Mouse (Mus musculus): Measurements from ENCODE around the gene Pwwp2a.

Pwwp2a gene

GRCm38 (mm10) chr11:43653051-43653475 lies 28.7 kb upstream of the Pwwp2a start:
- Histone ChIP-seq H3K9me3 (ENCODE audit: low read length) (peaks cover 17% of the 10 kb centered on the region), H3K36me3 (ENCODE audit: insufficient read depth, low read length) (no peaks in the 10 kb centered on the region), H3K4me3 (replicated peaks; ENCODE audit: low read length) (peak overlapping the region; percentile 53), H3K4me1 (replicated peaks; ENCODE audit: low read depth, low read length) (peaks cover 43% of the 10 kb centered on the region), H3K27me3 (ENCODE audit: insufficient read depth, low read length) (no peaks in the 10 kb centered on the region; the same call in 1 of the 2 replicates)
- TF ChIP-seq POU5F1 (IDR thresholded peaks at IDR 0.05; ENCODE audit: borderline replicate concordance, low read length) (no peak), CTCF (conservative IDR thresholded peaks at IDR 0.05; ENCODE audit: low read length) (no peak), NANOG (IDR thresholded peaks at IDR 0.05; ENCODE audit: borderline replicate concordance, low read length) (no peak)

- Histone ChIP-seq H3K4me3 (replicated peaks; ENCODE audit: low read length) (no peak overlapping the region), H3K36me3 (ENCODE audit: insufficient read depth, low read length) (no peaks in the 10 kb centered on the region), H3K4me1 (replicated peaks; ENCODE audit: low read depth, low read length) (peaks cover 39% of the 10 kb centered on the region), H3K9me3 (ENCODE audit: low read length) (peaks cover 33% of the 10 kb centered on the region), H3K27me3 (ENCODE audit: insufficient read depth, low read length) (no peaks in the 10 kb centered on the region; the same call in 1 of the 2 replicates)
- no peak for TF ChIP-seq CTCF (conservative IDR thresholded peaks at IDR 0.05; ENCODE audit: low read length)
These were observed 25.3 kb upstream of the Pwwp2a start for GRCm38 (mm10) chr11:43656464-43656863.

GRCm38 (mm10) chr11:43658010-43658409 lies 23.8 kb upstream of the Pwwp2a start:
- peaks cover 33% of the 10 kb centered on the region for H3K9me3 ChIP-seq (ENCODE audit: low read length)
- H3K4me3 ChIP-seq (replicated peaks; ENCODE audit: low read length): no peak overlapping the region
- peaks cover 24% of the 10 kb centered on the region for H3K4me1 ChIP-seq (replicated peaks; ENCODE audit: low read depth, low read length)
- TF ChIP-seq CTCF (conservative IDR thresholded peaks at IDR 0.05; ENCODE audit: low read length) (no peak), POU5F1 (IDR thresholded peaks at IDR 0.05; ENCODE audit: borderline replicate concordance, low read length) (no peak), NANOG (IDR thresholded peaks at IDR 0.05; ENCODE audit: borderline replicate concordance, low read length) (no peak)
- H3K27me3 ChIP-seq (ENCODE audit: insufficient read depth, low read length): no peaks in the 10 kb centered on the region; the same call in 1 of the 2 replicates
- H3K36me3 ChIP-seq (ENCODE audit: insufficient read depth, low read length): no peaks in the 10 kb centered on the region

GRCm38 (mm10) chr11:43667038-43667745 lies 14.6 kb upstream of the Pwwp2a start:
- Histone ChIP-seq H3K9me3 (ENCODE audit: low read length) (peaks cover 33% of the 10 kb centered on the region), H3K4me1 (replicated peaks; ENCODE audit: low read depth, low read length) (peaks cover 35% of the 10 kb centered on the region), H3K4me3 (replicated peaks; ENCODE audit: low read length) (peak overlapping the region; percentile 41), H3K27me3 (ENCODE audit: insufficient read depth, low read length) (no peaks in the 10 kb centered on the region), H3K36me3 (ENCODE audit: insufficient read depth, low read length) (peaks cover 16% of the 10 kb centered on the region)
- TF ChIP-seq CTCF (conservative IDR thresholded peaks at IDR 0.05; ENCODE audit: low read length) (no peak), NANOG (IDR thresholded peaks at IDR 0.05; ENCODE audit: borderline replicate concordance, low read length) (peak; percentile 79; the same call in 1 of the 2 replicates)

- Histone ChIP-seq H3K4me3 (replicated peaks; ENCODE audit: low read length) (peak overlapping the region; percentile 88), H3K27me3 (ENCODE audit: insufficient read depth, low read length) (no peaks in the 10 kb centered on the region), H3K4me1 (replicated peaks; ENCODE audit: low read depth, low read length) (peaks cover 45% of the 10 kb centered on the region), H3K9me3 (ENCODE audit: low read length) (peaks cover 3% of the 10 kb centered on the region; the same call in 1 of the 2 replicates), H3K36me3 (ENCODE audit: insufficient read depth, low read length) (peaks cover 42% of the 10 kb centered on the region)
- no peak for TF ChIP-seq POU5F1 (IDR thresholded peaks at IDR 0.05; ENCODE audit: borderline replicate concordance, low read length)
- no peak for TF ChIP-seq NANOG (IDR thresholded peaks at IDR 0.05; ENCODE audit: borderline replicate concordance, low read length)
- no peak for TF ChIP-seq CTCF (conservative IDR thresholded peaks at IDR 0.05; ENCODE audit: low read length)
These were observed 818 bp downstream of the Pwwp2a start for GRCm38 (mm10) chr11:43682415-43683217.

- Histone ChIP-seq H3K27me3 (ENCODE audit: insufficient read depth, low read length) (no peaks in the 10 kb centered on the region), H3K36me3 (ENCODE audit: insufficient read depth, low read length) (peaks cover 96% of the 10 kb centered on the region), H3K9me3 (ENCODE audit: low read length) (no peaks in the 10 kb centered on the region), H3K4me3 (replicated peaks; ENCODE audit: low read length) (no peak overlapping the region), H3K4me1 (replicated peaks; ENCODE audit: low read depth, low read length) (peaks cover 58% of the 10 kb centered on the region)
- TF ChIP-seq NANOG (IDR thresholded peaks at IDR 0.05; ENCODE audit: borderline replicate concordance, low read length) (no peak), CTCF (conservative IDR thresholded peaks at IDR 0.05; ENCODE audit: low read length) (no peak), POU5F1 (IDR thresholded peaks at IDR 0.05; ENCODE audit: borderline replicate concordance, low read length) (no peak)
These were observed 7.1 kb downstream of the Pwwp2a start for GRCm38 (mm10) chr11:43688850-43689249.

GRCm38 (mm10) chr11:43696623-43697022 lies 14.8 kb downstream of the Pwwp2a start:
- Histone ChIP-seq H3K9me3 (ENCODE audit: low read length) (no peaks in the 10 kb centered on the region), H3K36me3 (ENCODE audit: insufficient read depth, low read length) (peaks cover 87% of the 10 kb centered on the region), H3K27me3 (ENCODE audit: insufficient read depth, low read length) (no peaks in the 10 kb centered on the region), H3K4me3 (replicated peaks; ENCODE audit: low read length) (no peak overlapping the region), H3K4me1 (replicated peaks; ENCODE audit: low read depth, low read length) (peaks cover 94% of the 10 kb centered on the region)
- no peak for TF ChIP-seq CTCF (conservative IDR thresholded peaks at IDR 0.05; ENCODE audit: low read length)
- TF ChIP-seq NANOG (IDR thresholded peaks at IDR 0.05; ENCODE audit: borderline replicate concordance, low read length): peak; percentile 86
- TF ChIP-seq POU5F1 (IDR thresholded peaks at IDR 0.05; ENCODE audit: borderline replicate concordance, low read length): no peak

- Histone ChIP-seq H3K36me3 (ENCODE audit: insufficient read depth, low read length) (peaks cover 78% of the 10 kb centered on the region), H3K4me3 (replicated peaks; ENCODE audit: low read length) (no peak overlapping the region), H3K9me3 (ENCODE audit: low read length) (no peaks in the 10 kb centered on the region), H3K4me1 (replicated peaks; ENCODE audit: low read depth, low read length) (peaks cover 92% of the 10 kb centered on the region), H3K27me3 (ENCODE audit: insufficient read depth, low read length) (no peaks in the 10 kb centered on the region)
- TF ChIP-seq POU5F1 (IDR thresholded peaks at IDR 0.05; ENCODE audit: borderline replicate concordance, low read length) (no peak), NANOG (IDR thresholded peaks at IDR 0.05; ENCODE audit: borderline replicate concordance, low read length) (no peak)
These were observed 16.8 kb downstream of the Pwwp2a start for GRCm38 (mm10) chr11:43698621-43699020.

Measured in E14TG2a.4 (cell line).